Mouse (Mus musculus) cerebellum, postnatal 4 days (tissue): ENCODE measurements around the gene Rln1.

ENCODE experiments used
- DNase-seq, 2 experiments: peaks; one replicate each; pipeline ENCODE4 v3.0.0; 2022; ENCODE audit warnings: low spot score in 2 of 2, mixed read lengths in 1 of 2

The Rln1 gene

DNA sequence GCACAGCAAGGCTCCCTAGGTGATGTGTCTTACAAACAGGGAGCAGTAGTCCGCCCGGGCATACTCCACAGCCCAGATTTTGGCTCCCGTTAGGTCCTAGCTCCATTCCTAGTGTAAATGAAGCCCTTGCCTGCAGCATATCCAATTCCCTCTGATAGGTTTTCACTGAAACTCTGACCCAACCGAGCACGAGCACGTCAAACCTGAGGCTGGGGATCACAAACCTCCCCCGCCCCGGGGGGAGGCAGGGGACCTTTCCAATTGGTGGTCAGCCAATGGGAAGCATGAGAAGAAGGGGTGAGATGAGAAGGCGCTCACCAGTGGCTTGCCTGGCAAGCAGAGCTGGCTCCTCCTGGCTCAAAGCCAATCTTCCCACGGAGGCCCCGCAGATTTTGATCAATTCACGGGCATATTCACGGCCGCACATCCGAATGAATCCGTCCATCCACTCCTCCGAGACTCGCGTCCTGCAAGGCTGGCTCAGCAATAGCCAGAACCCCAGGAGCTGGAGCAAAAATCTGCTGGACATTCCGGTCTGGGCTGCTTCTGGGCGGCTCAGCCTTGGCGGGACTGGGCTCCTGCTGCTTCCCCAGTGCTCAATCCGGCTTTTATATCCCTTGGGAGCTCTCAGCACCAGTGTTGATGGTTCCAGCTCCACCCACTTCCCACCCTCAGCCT, at the start of gene Rln1:
Gene Rln1, minus strand, starts transcription at position 603 of the 678 bp plus-strand sequence.
- DNase-seq, result peak in 1 of 2 experiments; percentile 54

DNA sequence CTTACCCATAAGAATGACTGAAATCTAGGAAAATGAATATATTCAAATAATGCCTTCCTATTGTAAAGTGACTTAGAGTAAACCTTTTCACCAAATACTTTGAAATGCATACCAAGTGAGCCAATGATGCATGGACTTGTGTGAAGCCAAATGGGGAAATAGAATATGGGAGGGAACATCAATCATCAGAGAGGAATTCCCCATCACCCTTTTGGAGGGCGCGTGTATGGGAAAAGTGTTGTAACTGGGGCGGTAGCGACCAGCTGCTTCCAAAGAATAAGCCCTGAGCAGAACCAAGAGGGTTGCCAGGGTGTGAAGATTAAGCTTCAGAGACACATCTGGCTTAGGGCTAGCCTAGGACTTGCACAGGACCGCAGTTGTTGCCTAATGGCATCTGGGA, 48.9 kb upstream of the Rln1 start:
- DNase-seq, result no peak

- DNase-seq, result no peak
Measured at GRCm38 (mm10) chr19:29379839-29380603, 45.6 kb upstream of the Rln1 start.

GRCm38 (mm10) chr19:29376382-29376781, 41.9 kb upstream of the Rln1 start:
- no peak for DNase-seq

- DNase-seq, result no peak
Measured at GRCm38 (mm10) chr19:29374947-29375346, 40.5 kb upstream of the Rln1 start.

DNA sequence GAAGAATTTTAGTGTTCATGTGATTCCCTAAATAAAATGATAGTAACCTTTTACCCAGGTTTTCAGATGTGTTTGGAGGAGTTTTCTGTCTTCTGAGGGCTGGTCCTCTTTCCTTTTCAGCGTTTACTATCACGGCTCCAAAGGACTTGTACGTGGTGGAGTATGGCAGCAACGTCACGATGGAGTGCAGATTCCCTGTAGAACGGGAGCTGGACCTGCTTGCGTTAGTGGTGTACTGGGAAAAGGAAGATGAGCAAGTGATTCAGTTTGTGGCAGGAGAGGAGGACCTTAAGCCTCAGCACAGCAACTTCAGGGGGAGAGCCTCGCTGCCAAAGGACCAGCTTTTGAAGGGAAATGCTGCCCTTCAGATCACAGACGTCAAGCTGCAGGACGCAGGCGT, 39.0 kb upstream of the Rln1 start:
- DNase-seq, result no peak

- no peak for DNase-seq
Measured at GRCm38 (mm10) chr19:29372621-29373020, 38.2 kb upstream of the Rln1 start.

DNA sequence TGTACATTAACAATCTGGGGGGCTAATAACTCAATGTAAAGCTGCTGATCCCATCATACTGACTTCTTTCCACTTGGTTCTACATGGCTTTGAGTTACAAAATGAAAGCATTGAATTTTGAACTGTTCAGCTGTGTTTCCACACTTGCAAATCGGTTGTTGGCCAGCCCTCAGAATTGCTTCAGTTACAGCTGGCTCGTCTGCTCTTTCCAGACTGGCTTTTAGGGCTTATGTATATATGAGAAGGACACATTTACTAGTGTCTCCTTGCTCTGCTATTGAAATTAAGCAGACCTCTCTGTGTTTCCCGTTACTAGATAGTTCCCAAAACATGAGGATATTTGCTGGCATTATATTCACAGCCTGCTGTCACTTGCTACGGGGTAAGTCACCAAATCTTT, 37.7 kb upstream of the Rln1 start:
- no peak for DNase-seq

DNA sequence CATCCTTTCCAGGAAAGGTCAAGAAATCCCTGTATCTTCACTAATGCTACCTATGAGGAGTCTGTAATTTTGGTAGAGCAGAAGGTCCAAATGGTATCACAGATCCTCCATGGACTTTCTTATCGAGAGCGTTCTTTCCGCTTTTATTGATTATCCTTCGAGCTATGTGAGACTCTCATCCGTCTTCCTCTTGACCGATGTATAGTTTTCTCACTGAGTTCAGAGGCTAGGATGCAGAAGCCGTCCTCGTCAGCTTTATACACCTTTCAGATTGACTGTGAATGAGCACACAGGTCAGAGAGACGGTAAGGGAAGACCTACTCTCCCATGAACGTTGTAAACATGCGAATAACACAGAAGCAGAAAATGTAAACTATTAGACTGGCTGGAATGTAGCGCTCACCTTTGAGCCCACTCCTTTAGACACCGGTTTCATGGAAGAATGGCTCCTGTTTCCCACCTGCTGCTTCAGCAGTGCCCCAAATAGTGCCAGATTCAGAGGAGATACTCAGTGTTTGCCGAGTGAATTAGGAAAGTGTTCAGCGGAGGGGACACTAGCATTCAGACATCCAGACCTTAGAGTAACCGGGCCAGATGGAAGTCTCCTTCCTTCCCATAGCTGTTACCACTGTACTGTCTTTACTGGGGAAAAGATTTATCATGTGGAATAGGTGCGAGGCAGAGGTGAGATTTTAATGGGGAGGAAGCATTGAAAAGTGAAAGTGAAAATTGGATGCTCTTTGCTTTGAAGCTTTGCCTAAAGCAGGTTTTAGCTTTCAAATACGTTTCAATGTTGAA, 37.0 kb upstream of the Rln1 start:
- no peak for DNase-seq

GRCm38 (mm10) chr19:29370545-29371283, 36.2 kb upstream of the Rln1 start:
- DNase-seq, result no peak

DNA sequence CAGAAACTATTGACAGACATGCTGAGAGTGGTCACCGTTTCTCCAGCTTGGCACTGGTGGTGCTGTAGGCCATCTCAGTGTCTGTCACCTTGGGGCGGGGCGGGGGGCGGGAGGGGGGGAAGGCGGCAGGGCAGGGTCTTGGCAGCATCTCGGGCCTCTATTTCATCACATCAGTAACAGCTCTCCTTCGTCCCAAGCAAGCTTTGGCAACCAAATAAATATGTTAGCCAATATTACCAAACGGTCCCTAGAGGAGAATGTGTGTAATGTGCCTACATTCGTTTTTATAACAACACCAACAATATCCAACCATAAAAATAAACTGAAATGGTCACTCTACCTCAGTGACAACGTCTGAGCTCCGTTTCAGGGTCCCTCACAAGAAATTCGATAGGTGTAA, 35.6 kb upstream of the Rln1 start:
- DNase-seq, result no peak

DNA sequence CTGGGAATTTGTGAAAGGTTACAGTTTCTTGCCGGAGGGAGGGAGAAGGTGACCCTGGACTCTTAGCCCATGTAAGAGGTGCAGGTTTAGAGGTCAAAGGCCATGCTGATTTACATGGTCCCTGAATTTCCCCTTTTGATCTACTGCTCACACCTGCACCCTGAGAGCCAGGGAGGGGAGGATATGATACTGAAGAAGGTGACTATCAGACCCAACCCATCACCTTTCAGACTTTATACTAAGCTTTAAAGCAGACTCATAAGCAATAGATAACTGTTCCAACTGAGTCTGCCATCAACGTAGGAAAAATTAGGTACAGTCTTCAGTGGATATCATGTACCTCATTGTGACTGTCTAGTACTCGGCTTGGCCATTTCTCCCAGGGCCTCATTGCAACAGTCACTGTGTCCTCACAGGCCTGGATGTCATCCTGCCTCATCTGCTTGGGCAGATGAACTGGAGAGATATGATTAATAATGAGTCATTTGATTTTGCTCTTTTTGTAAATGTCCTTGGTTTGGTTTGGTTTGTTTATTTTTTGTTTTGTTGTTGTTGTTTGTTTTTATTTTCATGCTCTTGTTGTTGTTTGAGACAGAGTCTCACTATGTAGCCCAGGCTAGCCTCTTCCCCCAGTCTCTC, 34.3 kb upstream of the Rln1 start:
- no peak for DNase-seq

DNA sequence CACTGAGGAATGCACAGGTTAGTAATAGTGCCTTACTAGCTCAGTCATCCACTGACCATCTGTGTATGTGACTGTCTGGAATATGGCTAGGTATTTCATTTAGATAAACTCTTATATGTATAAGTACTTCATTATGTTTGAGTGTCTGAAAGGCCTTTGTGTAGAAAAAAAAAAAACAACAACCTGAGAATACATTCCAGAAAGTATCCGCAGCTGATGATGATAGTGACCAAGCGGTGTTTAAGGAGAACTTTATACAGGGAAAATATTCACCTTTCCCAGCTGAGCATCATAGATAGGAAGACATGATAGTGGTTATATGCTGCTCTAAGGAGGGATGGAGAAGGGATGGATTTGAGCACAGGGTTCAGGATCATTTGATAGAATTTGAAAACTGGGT, 33.6 kb upstream of the Rln1 start:
- no peak for DNase-seq

DNA sequence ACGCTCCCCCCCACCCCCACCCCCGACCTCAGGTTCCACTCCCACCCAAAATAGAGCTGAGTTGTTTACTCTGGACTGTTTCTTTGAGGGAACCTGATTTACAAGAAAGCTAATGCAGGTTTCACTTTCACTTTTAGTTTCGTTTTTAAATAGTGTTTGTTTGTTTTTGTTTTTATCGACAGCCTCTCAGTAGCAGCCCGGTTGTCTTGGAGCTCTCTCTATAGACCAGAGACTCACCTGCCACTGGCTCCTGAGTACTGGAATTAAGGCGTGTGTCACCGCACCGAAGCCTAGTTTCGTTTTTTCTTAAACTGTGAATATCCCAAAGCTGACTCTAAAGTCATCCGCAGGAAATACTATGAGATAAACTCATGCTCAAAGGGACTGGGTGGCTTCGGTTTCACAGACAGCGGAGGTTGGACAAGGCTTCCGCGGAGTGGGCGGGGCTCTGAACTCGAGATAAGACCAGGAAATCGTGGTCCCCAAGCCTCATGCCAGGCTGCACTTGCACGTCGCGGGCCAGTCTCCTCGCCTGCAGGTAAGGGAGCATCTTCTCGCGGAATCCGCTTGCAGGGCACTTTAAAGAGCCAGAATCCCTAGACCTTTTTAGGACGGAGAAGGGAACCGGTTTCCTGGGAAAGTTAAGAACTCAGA, 32.6 kb upstream of the Rln1 start, which contains the start of the genes Plgrkt and Cd274:
Gene Plgrkt, minus strand, starts transcription at position 422 of the 654 bp plus-strand sequence.
Gene Cd274, plus strand, starts transcription at position 487 of the 654 bp plus-strand sequence.
- DNase-seq, result peak in 1 of 2 experiments; percentile 17

GRCm38 (mm10) chr19:29366226-29366968, 31.9 kb upstream of the Rln1 start:
- DNase-seq, result no peak

- no peak for DNase-seq
Measured at GRCm38 (mm10) chr19:29365105-29365504, 30.6 kb upstream of the Rln1 start.

DNA sequence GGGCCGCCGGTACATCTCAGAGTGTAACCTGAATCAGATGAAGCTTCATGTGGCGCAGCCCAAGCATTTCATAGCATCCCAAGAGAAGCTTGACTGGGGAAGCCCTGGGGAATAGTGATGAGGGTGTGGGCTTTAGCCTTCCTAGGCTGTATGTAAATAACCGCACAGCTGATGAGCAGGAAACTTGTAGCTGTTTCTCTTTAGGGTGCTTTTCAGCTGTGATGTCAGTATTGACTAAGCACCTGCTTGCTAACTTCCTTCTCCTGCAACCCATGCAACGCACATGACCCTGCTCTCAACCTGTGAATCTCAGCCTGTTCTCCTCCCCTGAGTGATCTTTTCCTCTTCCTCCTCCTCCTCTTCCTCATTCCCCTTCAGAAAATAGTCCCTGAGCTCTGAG, 29.6 kb upstream of the Rln1 start:
- DNase-seq, result no peak

DNA sequence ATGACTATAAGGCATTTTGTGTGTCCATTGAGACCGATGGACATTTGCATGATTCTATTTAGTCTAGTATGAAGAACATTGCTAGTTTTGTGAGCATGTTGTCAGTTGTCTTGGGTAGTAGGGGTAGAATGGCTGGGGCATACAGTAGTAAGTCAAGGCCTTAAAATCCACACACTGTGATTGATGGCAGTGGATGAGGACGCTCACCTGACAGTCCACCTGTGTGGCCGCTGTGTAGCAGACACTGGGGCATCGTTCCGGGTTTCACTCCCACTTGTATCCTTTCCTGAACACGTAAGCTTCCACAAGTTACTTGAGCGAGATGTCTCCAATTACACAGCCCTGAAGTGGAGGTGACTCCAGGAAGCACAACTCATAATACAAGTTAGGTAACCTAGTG, 29.1 kb upstream of the Rln1 start:
- DNase-seq, result no peak

DNA sequence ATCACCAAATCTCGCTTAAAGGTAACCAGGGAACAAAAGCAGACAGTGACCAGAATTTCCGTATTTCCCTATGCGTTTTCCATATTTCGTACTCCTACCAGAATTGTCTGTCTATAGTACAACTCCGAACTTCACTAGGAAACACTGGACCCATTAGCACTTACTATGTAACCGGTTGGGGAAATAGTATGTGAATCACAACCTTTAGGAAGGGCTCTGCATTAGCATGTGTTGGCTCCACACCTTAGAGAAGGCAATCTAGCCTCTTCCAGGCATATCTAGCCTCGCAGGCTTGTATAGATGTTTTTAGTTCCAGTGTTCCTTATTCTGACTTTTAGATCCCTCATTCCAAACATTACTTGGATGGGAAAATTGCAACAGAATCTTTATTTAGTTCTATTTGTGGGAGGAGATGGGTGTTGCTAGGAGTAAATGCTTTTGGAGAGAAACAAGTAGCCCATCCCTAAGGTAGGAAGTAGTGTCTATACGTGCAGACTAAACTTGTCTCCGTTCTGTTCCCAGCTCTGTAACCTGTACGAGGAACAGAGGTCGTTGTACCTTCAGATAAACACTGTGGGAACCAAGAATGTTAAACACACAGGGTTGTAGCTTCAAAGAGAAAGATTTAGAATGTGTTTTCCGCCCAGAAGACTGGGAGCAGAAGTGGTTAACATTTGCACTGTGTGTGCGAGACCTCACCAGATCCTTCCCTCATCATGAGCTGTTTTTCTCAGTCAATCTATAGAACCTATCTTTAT, 27.9 kb upstream of the Rln1 start:
- no peak for DNase-seq
